Mouse (Mus musculus) myocyte (in vitro differentiated cells): ENCODE measurements around the gene Arhgef18. TPM values are rescaled to one million over a fixed set of nuclear protein-coding genes. Genes with fewer than 3 reads are reported as not detected.

Experiments
- H3K27me3 ChIP-seq: one replicate; pipeline ENCODE4 v1.6.1; 2011; ENCODE audit not compliant: control insufficient read depth, insufficient read depth, insufficient read length
- H3K36me3 ChIP-seq: one replicate; pipeline ENCODE4 v1.6.1; 2011; ENCODE audit not compliant: control insufficient read depth, insufficient read depth
- H3K4me2 ChIP-seq: one replicate; pipeline ENCODE4 v1.6.1; 2011; ENCODE audit warnings: low read depth, control low read depth
- H3K4me3 ChIP-seq: one replicate; pipeline ENCODE4 v1.5.1; 2011; ENCODE audit warnings: mild to moderate bottlenecking, control low read depth, moderate library complexity
- H3K79me2 ChIP-seq: one replicate; pipeline ENCODE4 v1.6.1; 2011; ENCODE audit not compliant: control insufficient read depth, insufficient read depth
- H3ac ChIP-seq: one replicate; pipeline ENCODE4 v1.6.1; 2011; ENCODE audit not compliant: control insufficient read depth, insufficient read length
- CEBPB ChIP-seq: IDR thresholded peaks from 2 replicates; pipeline ENCODE4 v1.6.1; 2011; ENCODE audit warnings: mild to moderate bottlenecking, moderate library complexity; ENCODE audit not compliant: poor library complexity, insufficient read depth, severe bottlenecking
- E2F4 ChIP-seq: IDR thresholded peaks from one replicate; pipeline ENCODE4 v1.6.1; 2011; ENCODE audit warnings: mild to moderate bottlenecking, control low read depth, moderate library complexity; ENCODE audit not compliant: insufficient read depth
- MAX ChIP-seq: IDR thresholded peaks from one replicate; pipeline ENCODE4 v1.6.1; 2011; ENCODE audit warnings: low read depth, mild to moderate bottlenecking, control low read depth
- MYOD1 ChIP-seq, 3 experiments: IDR thresholded peaks; one replicate each; pipeline ENCODE4 v1.6.1; 2011; ENCODE audit warnings: control low read depth in 2 of 3, low read depth in 2 of 3, mild to moderate bottlenecking in 2 of 3, moderate library complexity in 1 of 3; ENCODE audit not compliant: insufficient read length in 2 of 3, control insufficient read depth in 1 of 3
- MYOG ChIP-seq, 3 experiments: IDR thresholded peaks; one replicate each; pipeline ENCODE4 v1.6.1; 2011; ENCODE audit warnings: control low read depth in 2 of 3, low read depth in 2 of 3, mild to moderate bottlenecking in 2 of 3; ENCODE audit not compliant: insufficient read length in 2 of 3, control insufficient read depth in 1 of 3, insufficient read depth in 1 of 3
- POLR2A ChIP-seq: IDR thresholded peaks from one replicate; pipeline ENCODE4 v1.6.1; 2011; ENCODE audit warnings: low read depth, mild to moderate bottlenecking, control low read depth, moderate library complexity; ENCODE audit not compliant: insufficient read length
- POLR2AphosphoS2 ChIP-seq: IDR thresholded peaks from one replicate; pipeline ENCODE4 v1.6.1; 2011; ENCODE audit warnings: low read depth, control low read depth; ENCODE audit not compliant: insufficient read length
- REST ChIP-seq: IDR thresholded peaks from one replicate; pipeline ENCODE4 v1.6.1; 2011; ENCODE audit warnings: mild to moderate bottlenecking, control low read depth, moderate library complexity; ENCODE audit not compliant: insufficient read depth, insufficient read length
- SRF ChIP-seq: IDR thresholded peaks from one replicate; pipeline ENCODE4 v1.6.1; 2011; ENCODE audit warnings: low read depth; ENCODE audit not compliant: control insufficient read depth, insufficient read length
- TCF12 ChIP-seq: IDR thresholded peaks from one replicate; pipeline ENCODE4 v1.6.1; 2011; ENCODE audit warnings: mild to moderate bottlenecking, control low read depth; ENCODE audit not compliant: poor library complexity, insufficient read depth, severe bottlenecking
- TCF3 ChIP-seq: IDR thresholded peaks from one replicate; pipeline ENCODE4 v1.6.1; 2011; ENCODE audit warnings: low read depth, control low read depth; ENCODE audit not compliant: insufficient read length
- USF1 ChIP-seq: IDR thresholded peaks from one replicate; pipeline ENCODE4 v1.6.1; 2011; ENCODE audit warnings: low read depth, mild to moderate bottlenecking, control low read depth, moderate library complexity
- polyA plus RNA-seq: library from polyadenylated mRNA; unstranded; fragments of >200 nt; fragmentation: generic; extraction: Trizol; gene quantifications from one replicate; pipeline ENCODE4 v1.2.1, GENCODE M21; 2012; ENCODE audit warnings: missing spikeins

Gene Arhgef18
- polyA plus RNA-seq, 1 experiment = 10.7 TPM

DNA sequence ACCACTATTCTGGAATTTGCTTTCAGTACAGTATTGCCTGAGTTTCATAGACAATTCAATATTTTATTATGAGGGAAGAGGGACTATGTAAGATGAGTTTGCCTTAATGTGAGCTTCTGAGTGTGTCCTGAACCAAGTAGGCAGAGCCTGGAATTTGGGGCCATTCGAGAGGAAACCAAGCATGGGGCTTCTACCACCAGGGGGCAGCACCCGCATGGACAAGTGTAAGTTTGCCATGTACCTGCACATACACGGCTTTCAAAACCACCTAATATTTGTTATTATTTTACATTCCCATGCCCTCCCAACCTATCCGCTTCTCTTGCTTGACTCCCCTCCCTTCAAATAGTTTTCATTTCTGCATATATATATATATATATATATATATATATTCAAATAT is 34.7 kb upstream of the Arhgef18 start:
- Histone ChIP-seq H3K4me2 (no peak overlapping the region), H3K79me2 (no peaks in the 10 kb centered on the region), H3K36me3 (no peaks in the 10 kb centered on the region), H3ac (no peak overlapping the region), H3K4me3 (no peak overlapping the region), H3K27me3 (peaks cover 6% of the 10 kb centered on the region)
- TF ChIP-seq E2F4 = no peak
- no peak for TF ChIP-seq POLR2A
- TF ChIP-seq REST = no peak

DNA sequence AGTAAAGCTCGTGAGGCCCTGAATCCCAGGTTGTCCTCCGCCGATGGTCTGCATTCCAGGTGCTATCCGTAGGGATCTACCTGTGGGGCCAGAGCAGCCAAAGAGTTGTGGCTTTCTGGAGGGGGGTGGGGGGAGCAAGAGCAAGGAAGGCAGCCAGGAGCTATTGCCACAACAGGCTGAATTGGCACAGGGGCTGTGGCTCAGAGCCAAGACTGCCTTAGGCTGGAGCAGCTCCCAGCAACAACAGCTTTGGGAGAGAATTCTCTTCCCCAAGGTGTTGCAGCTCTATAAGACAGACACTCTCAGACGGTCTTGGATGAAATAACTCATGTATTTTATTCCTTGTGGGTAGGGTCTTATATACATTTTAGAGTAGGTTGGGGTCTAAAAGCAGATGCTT is 25.7 kb upstream of the Arhgef18 start:
- no peak overlapping the region for H3K4me3 ChIP-seq
- H3ac ChIP-seq = no peak overlapping the region
- H3K79me2 ChIP-seq = no peaks in the 10 kb centered on the region
- H3K27me3 ChIP-seq = peaks cover 4% of the 10 kb centered on the region
- no peak for TF ChIP-seq MAX
- no peak for TF ChIP-seq POLR2A
- TF ChIP-seq TCF3 = no peak
- no peak for TF ChIP-seq MYOG (IDR thresholded peaks at IDR 0.05; ENCODE audit: control insufficient read depth in 1 of 3, insufficient read depth in 1 of 3, insufficient read length in 2 of 3, low read depth in 2 of 3)
- no peak for TF ChIP-seq USF1
- no peak for TF ChIP-seq CEBPB
- TF ChIP-seq POLR2AphosphoS2 = no peak
- no peak for TF ChIP-seq MYOD1 (IDR thresholded peaks at IDR 0.05; ENCODE audit: control insufficient read depth in 1 of 3, insufficient read length in 2 of 3, low read depth in 2 of 3)
- no peak for TF ChIP-seq REST
- no peak for TF ChIP-seq E2F4
- no peak for TF ChIP-seq TCF12
- no peak for TF ChIP-seq SRF
- no peak overlapping the region for H3K4me2 ChIP-seq
- no peaks in the 10 kb centered on the region for H3K36me3 ChIP-seq

DNA sequence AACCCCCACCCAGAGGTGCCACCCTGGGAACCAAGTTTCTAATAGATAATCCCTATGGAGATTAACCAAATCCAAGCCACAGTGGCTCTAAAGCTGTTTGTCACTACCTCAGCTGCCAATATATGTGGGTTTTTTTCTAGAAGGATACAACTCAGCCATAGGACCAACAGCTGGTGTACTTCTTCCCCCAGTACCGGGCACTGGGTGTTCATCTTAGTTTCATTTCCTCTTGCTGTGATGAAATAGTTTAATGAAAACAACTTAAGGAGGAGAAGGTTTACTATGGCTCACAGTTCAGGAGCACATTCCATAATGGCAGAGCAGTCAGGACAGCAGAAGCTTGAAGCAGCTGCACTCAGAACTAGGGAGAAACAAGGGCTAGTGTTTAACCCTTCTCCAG is 24.7 kb upstream of the Arhgef18 start:
- no peak overlapping the region for H3ac ChIP-seq

DNA sequence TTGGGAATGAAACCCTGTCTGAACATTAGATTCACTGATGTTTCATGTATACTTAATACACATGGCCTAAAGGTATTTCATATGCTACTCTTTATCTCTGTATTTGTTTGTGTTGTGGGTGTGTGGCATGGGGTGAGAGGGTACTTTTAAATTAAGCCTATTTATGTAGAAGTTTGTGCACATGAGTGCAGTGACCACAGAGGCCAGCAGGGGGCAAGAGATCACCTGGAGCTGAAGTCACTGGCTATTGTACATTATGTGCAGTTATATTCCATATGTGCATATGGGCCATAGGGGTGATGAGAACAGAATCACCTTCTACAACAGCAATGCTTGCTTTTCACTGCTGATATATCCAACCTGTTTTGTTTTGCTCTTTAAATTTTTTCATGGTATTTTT is 17.1 kb upstream of the Arhgef18 start:
- no peak overlapping the region for H3K4me3 ChIP-seq
- H3K79me2 ChIP-seq = no peaks in the 10 kb centered on the region
- H3ac ChIP-seq = no peak overlapping the region
- no peak for TF ChIP-seq USF1
- TF ChIP-seq MYOG (IDR thresholded peaks at IDR 0.05; ENCODE audit: control insufficient read depth in 1 of 3, insufficient read depth in 1 of 3, insufficient read length in 2 of 3, low read depth in 2 of 3) = no peak
- TF ChIP-seq TCF3 = no peak
- TF ChIP-seq CEBPB = no peak
- no peak overlapping the region for H3K4me2 ChIP-seq
- no peaks in the 10 kb centered on the region for H3K36me3 ChIP-seq
- H3K27me3 ChIP-seq = no peaks in the 10 kb centered on the region

More for the DNA sequence above, 24.7 kb upstream of the Arhgef18 start:
- Histone ChIP-seq H3K27me3 (peaks cover 4% of the 10 kb centered on the region), H3K36me3 (no peaks in the 10 kb centered on the region), H3K4me2 (no peak overlapping the region), H3K4me3 (no peak overlapping the region), H3K79me2 (no peaks in the 10 kb centered on the region)
- no peak for TF ChIP-seq MYOG (IDR thresholded peaks at IDR 0.05; ENCODE audit: control insufficient read depth in 1 of 3, insufficient read depth in 1 of 3, insufficient read length in 2 of 3, low read depth in 2 of 3)

DNA sequence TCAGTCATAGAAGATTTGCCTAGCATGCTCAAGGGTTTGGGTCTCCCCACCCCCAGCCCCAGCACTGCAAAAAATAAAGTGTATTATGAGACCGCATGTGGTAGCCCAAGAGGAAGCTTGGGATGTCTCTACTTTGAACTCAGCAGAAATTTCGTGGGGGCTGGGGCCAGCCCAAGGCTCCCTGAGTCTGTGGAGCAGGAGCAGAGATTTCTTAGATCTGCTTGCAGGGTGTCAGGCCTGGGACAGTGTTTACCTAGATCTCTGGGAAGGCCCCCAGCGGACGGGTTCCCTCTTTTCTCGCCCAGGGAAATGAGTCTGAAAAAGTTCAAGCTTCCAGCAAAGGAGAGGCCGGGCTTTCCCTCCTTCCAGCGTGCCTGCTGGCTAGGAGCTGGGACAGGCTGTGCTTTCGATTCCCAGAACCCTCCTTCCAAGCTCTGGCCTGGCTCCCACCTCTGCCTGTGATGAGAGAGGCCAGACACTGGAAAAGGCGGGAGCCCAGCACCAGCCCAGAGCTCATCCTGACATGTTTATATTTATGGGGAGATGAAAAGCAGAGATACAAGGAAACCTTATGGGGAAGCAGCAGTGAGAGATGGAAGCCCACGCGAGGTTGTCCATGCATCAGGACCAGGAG is 16.0 kb upstream of the Arhgef18 start:
- TF ChIP-seq MYOD1 (IDR thresholded peaks at IDR 0.05; ENCODE audit: control insufficient read depth in 1 of 3, insufficient read length in 2 of 3, low read depth in 2 of 3) = no peak
- no peak for TF ChIP-seq REST
- no peak for TF ChIP-seq TCF12
- TF ChIP-seq POLR2AphosphoS2 = no peak
- TF ChIP-seq MAX = no peak
- TF ChIP-seq USF1 = no peak
- TF ChIP-seq TCF3 = no peak
- TF ChIP-seq E2F4 = no peak
- no peak for TF ChIP-seq CEBPB
- TF ChIP-seq POLR2A = no peak
- TF ChIP-seq SRF = no peak
- no peak for TF ChIP-seq MYOG (IDR thresholded peaks at IDR 0.05; ENCODE audit: control insufficient read depth in 1 of 3, insufficient read depth in 1 of 3, insufficient read length in 2 of 3, low read depth in 2 of 3)
- Histone ChIP-seq H3ac (no peak overlapping the region), H3K4me2 (no peak overlapping the region), H3K4me3 (no peak overlapping the region), H3K79me2 (no peaks in the 10 kb centered on the region), H3K27me3 (no peaks in the 10 kb centered on the region), H3K36me3 (no peaks in the 10 kb centered on the region)
